ENCODE assay signal across 8 mouse cellular contexts in the genomic region with DNA sequence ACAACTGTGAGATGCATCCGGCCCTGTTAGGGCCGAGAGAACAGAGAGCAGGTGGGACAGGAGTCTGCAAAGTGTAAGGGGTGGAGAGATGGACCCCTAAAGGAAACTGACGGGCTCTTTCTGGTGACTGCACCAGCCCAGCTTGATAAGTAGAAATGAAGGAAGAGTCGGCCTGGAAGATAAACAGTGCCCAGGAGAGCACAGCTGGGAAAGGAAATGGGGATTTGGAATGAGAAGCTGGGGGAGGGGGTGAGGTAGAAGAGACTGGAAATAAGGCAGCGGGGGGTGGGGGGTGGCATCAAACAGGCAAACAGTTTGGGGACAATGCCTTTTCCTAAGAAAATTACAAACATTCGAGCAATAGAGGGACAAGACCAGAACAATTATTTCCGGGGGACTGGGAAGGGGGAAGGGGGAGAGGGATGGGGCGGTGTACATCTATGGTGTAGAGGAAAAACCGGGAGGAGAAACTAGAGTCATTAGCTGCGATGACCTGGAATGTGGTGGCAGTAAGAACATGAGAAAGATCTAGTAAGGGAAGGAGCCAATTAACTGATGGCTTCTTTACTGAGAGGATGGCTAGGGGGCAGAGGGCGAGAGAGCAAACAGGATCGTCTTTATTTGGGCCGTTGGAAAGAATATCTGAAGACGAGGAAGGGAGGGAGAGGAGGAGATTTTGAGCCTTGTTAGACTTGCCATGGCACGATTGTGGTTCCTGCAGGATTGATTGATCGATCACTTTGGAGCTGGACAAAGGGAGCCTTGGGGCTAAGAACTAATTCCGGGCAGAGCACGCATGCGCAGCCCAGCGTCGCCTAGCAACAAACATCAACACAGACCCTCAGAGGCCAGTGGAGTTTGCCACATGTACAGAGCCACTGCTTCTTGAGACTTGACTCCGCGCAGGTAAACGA. TPM values are rescaled to one million over a fixed set of nuclear protein-coding genes. Genes with fewer than 3 reads are reported as not detected.
A peak's percentile ranks its signal among the peaks of the same experiment; 100 is the strongest.
DNase-seq lines count a peak whose midpoint lies in the region; ATAC-seq lines count a peak whose summit lies in the region.

Armc3 (plus strand) TSS at position 851 of the 914 bp plus-strand sequence.

- H3K4me2 ChIP-seq in forebrain, embryonic 16.5 days (ENCODE audit: low read length), result peak within 1 kb of the TSS; percentile 87
- H3K4me2 ChIP-seq in hindbrain, embryonic 15.5 days, result peak within 1 kb of the TSS; percentile 94

- peak; percentile 32 for DNase-seq in MN1 (ENCODE audit: low spot score)
- DNase-seq in c-Kit-positive CD71-negative TER-119-negative erythroid progenitor cells, embryonic 14.5 days (ENCODE audit: low read depth), result peak; percentile 61
- peak; percentile 30 for DNase-seq in left cerebral cortex, adult 11 months (ENCODE audit: low spot score)
- DNase-seq in lung, postnatal 14 days, result peak; percentile 49
- DNase-seq in ovary, postnatal 14 days (ENCODE audit: low spot score), result peak; percentile 51
- DNase-seq in yolk sac, embryonic 10.5 days (ENCODE audit: low spot score), result peak; percentile 69

- H3K4me1 ChIP-seq in forebrain, embryonic 16.5 days (replicated peaks; ENCODE audit: control insufficient read depth, insufficient read depth, low read length), result peaks cover 8% of the 10 kb centered on the region
- H3K4me1 ChIP-seq in hindbrain, embryonic 15.5 days (replicated peaks), result 0 out of 2 replicates have a peak, but pooled peaks cover 8% of the 10 kb centered on the region

- 13% methylated on average over 23 of the region's 24 CpGs for WGBS in forebrain, embryonic 16.5 days
- WGBS in hindbrain, embryonic 15.5 days, result 16% methylated on average over 24 of the region's 24 CpGs

- peak; percentile 99 for ATAC-seq in forebrain, embryonic 16.5 days
- ATAC-seq in hindbrain, embryonic 15.5 days (ENCODE audit: low FRiP score, low read depth), result peak; percentile 99

- H3K9me3 ChIP-seq in forebrain, embryonic 16.5 days (ENCODE audit: control insufficient read depth, low read length), result no peaks in the 10 kb centered on the region
- no peaks in the 10 kb centered on the region for H3K9me3 ChIP-seq in hindbrain, embryonic 15.5 days

- no peaks in the 10 kb centered on the region for H3K36me3 ChIP-seq in forebrain, embryonic 16.5 days (ENCODE audit: control insufficient read depth, insufficient read depth)
- no peaks in the 10 kb centered on the region for H3K36me3 ChIP-seq in hindbrain, embryonic 15.5 days

- H3K4me3 ChIP-seq in forebrain, embryonic 16.5 days (replicated peaks; ENCODE audit: low read length), result peak within 1 kb of the TSS; percentile 54
- peak within 1 kb of the TSS; percentile 57 for H3K4me3 ChIP-seq in hindbrain, embryonic 15.5 days

- no peaks in the 10 kb centered on the region for H3K27me3 ChIP-seq in forebrain, embryonic 16.5 days (replicated peaks; ENCODE audit: control insufficient read depth, insufficient read depth, low read length)
- H3K27me3 ChIP-seq in hindbrain, embryonic 15.5 days, result no peaks in the 10 kb centered on the region

- H3K27ac ChIP-seq in forebrain, embryonic 16.5 days (ENCODE audit: low read length), result peak within 1 kb of the TSS; percentile 44; the same call in 1 of the 2 replicates
- peak within 1 kb of the TSS; percentile 79 for H3K27ac ChIP-seq in hindbrain, embryonic 15.5 days (replicated peaks)

- H3K9ac ChIP-seq in forebrain, embryonic 16.5 days (replicated peaks; ENCODE audit: low read depth, low read length), result peak within 1 kb of the TSS; percentile 75
- peak within 1 kb of the TSS; percentile 71 for H3K9ac ChIP-seq in hindbrain, embryonic 15.5 days

RNA-seq across cellular contexts. Expression of gene Armc3, which starts in this region (rescaled TPM):
- 0.91 and 1.4 TPM in 2 replicates for polyA plus RNA-seq in forebrain, embryonic 16.5 days (2015; fragmentation: Nextera tagmentation; extraction: Ambion mirVana)
- polyA plus RNA-seq in hindbrain, embryonic 15.5 days (2015; fragmentation: Nextera tagmentation; extraction: Ambion mirVana), result 1.1 and 1.4 TPM in 2 replicates

Comparison
In these comparisons a context has a peak if more than half of its experiments do, and no peak if none do; other contexts are left out.
1. Peak in every context shown above with its lines: DNase-seq, ATAC-seq, H3K4me3 ChIP-seq and H3K27ac ChIP-seq.